Mouse (Mus musculus) kidney, embryonic 15.5 days (tissue): ENCODE measurements around the gene Sgk2. TPM values are rescaled to one million over a fixed set of nuclear protein-coding genes. Genes with fewer than 3 reads are reported as not detected.

Source experiments
- ATAC-seq: fragments of 200-750 bp; cut with Nextera tagmentation; replicated peaks from 2 replicates; pipeline ENCODE4 v1.8.0; 2017; ENCODE audit warnings: moderate TSS enrichment; ENCODE audit not compliant: low FRiP score
- H3K27ac ChIP-seq: fragments of 300-500 bp; sonication (generic); 2 replicates; pipeline ENCODE4 v1.5.1; 2015; ENCODE audit warnings: mild to moderate bottlenecking, inconsistent platforms
- H3K27me3 ChIP-seq: fragments of 300-500 bp; sonication (generic); 2 replicates; pipeline ENCODE4 v1.6.1; 2015; ENCODE audit warnings: inconsistent platforms
- H3K36me3 ChIP-seq: fragments of 300-500 bp; sonication (generic); 2 replicates; pipeline ENCODE4 v1.6.1; 2015; ENCODE audit warnings: inconsistent platforms
- H3K4me1 ChIP-seq: fragments of 300-500 bp; sonication (generic); 2 replicates; pipeline ENCODE4 v1.6.1; 2015; ENCODE audit warnings: inconsistent platforms
- H3K4me2 ChIP-seq: fragments of 300-500 bp; sonication (generic); 2 replicates; pipeline ENCODE4 v1.6.1; 2015; ENCODE audit warnings: moderate library complexity, mild to moderate bottlenecking, inconsistent platforms
- H3K4me3 ChIP-seq: fragments of 300-500 bp; sonication (generic); replicated peaks from 2 replicates; pipeline ENCODE4 v1.5.1; 2015; ENCODE audit warnings: mild to moderate bottlenecking, inconsistent platforms
- H3K9ac ChIP-seq: fragments of 300-500 bp; sonication (generic); 2 replicates; pipeline ENCODE4 v1.6.1; 2015; ENCODE audit warnings: mild to moderate bottlenecking, inconsistent platforms
- H3K9me3 ChIP-seq: fragments of 300-500 bp; sonication (generic); replicated peaks from 2 replicates; pipeline ENCODE4 v1.6.1; 2016; ENCODE audit warnings: inconsistent platforms
- WGBS: fragments of 180-500 bp; shearing (Covaris S2); methylation state at CpG from one replicate; pipeline ENCODE4 v1.1.7; 2015; ENCODE audit warnings: mixed read lengths; 5-methylcytosine and 5-hydroxymethylcytosine counted together
- polyA plus RNA-seq: library from polyadenylated mRNA; unstranded; fragments of >200 nt; fragmentation: Nextera tagmentation; extraction: Ambion mirVana; gene quantifications from 2 replicates; pipeline ENCODE4 v1.2.1, GENCODE M21; 2015

Gene Sgk2
- polyA plus RNA-seq, 1 experiment from 2014 or later: 7.3 TPM

DNA sequence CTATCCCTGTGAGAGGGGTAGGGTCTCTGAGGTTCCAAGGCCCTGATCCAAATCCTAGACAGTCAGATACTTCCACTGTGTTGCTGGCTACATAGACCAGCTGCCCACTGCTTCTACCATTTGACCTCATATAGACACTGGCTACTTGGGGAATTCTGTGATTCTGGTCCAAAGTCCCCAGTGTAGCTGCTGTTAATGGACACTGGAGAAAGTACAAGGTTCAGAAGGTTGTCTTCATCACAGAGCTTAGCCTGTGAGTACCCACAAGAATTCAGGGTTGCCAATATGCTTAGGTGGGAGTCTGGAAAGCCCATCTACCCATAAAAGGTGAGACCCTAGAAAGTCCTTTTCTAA, 4.9 kb downstream of the Sgk2 start:
- 0 out of 2 replicates have a peak, but pooled peaks cover 4% of the 10 kb centered on the region for H3K27me3 ChIP-seq
- H3K36me3 ChIP-seq: no peaks in the 10 kb centered on the region
- H3K4me2 ChIP-seq: no peak overlapping the region
- ATAC-seq: no peak
- H3K4me3 ChIP-seq: no peak overlapping the region
- H3K9me3 ChIP-seq: no peaks in the 10 kb centered on the region
- no peak overlapping the region for H3K9ac ChIP-seq
- H3K27ac ChIP-seq: no peak overlapping the region
- peaks cover 4% of the 10 kb centered on the region for H3K4me1 ChIP-seq

- Histone ChIP-seq H3K9ac (no peak overlapping the region), H3K4me3 (no peak overlapping the region), H3K9me3 (no peaks in the 10 kb centered on the region), H3K4me2 (no peak overlapping the region), H3K36me3 (no peaks in the 10 kb centered on the region), H3K27me3 (0 out of 2 replicates have a peak, but pooled peaks cover 4% of the 10 kb centered on the region), H3K27ac (no peak overlapping the region), H3K4me1 (0 out of 2 replicates have a peak, but pooled peaks cover 7% of the 10 kb centered on the region)
- WGBS: 81% methylated on average over 9 of the region's 9 CpGs
- ATAC-seq: no peak
Measured at GRCm38 (mm10) chr2:162993881-162994616, 6.9 kb downstream of the Sgk2 start.

GRCm38 (mm10) chr2:162998528-162999230, 11.5 kb downstream of the Sgk2 start:
- H3K4me3 ChIP-seq: peak overlapping the region; percentile 19
- H3K4me1 ChIP-seq: 0 out of 2 replicates have a peak, but pooled peaks cover 6% of the 10 kb centered on the region
- 32% methylated on average over 18 of the region's 18 CpGs for WGBS
- no peaks in the 10 kb centered on the region for H3K36me3 ChIP-seq
- peak overlapping the region; percentile 51 for H3K4me2 ChIP-seq
- ATAC-seq: peak; percentile 74; the same call in 1 of the 2 replicates
- H3K27ac ChIP-seq: no peak overlapping the region
- H3K27me3 ChIP-seq: peaks cover 16% of the 10 kb centered on the region; the same call in 1 of the 2 replicates
- no peak overlapping the region for H3K9ac ChIP-seq
- H3K9me3 ChIP-seq: no peaks in the 10 kb centered on the region

GRCm38 (mm10) chr2:162999744-163000143, 12.6 kb downstream of the Sgk2 start:
- ATAC-seq: no peak
- H3K9me3 ChIP-seq: no peaks in the 10 kb centered on the region
- 29% methylated on average over 3 of the region's 3 CpGs for WGBS
- H3K27ac ChIP-seq: no peak overlapping the region
- no peak overlapping the region for H3K9ac ChIP-seq
- H3K4me3 ChIP-seq: no peak overlapping the region
- H3K36me3 ChIP-seq: no peaks in the 10 kb centered on the region
- H3K27me3 ChIP-seq: peaks cover 14% of the 10 kb centered on the region
- no peak overlapping the region for H3K4me2 ChIP-seq
- 0 out of 2 replicates have a peak, but pooled peaks cover 6% of the 10 kb centered on the region for H3K4me1 ChIP-seq

GRCm38 (mm10) chr2:163001071-163001470, 13.9 kb downstream of the Sgk2 start:
- Histone ChIP-seq H3K4me3 (no peak overlapping the region), H3K4me2 (no peak overlapping the region), H3K9me3 (no peaks in the 10 kb centered on the region), H3K36me3 (no peaks in the 10 kb centered on the region), H3K4me1 (0 out of 2 replicates have a peak, but pooled peaks cover 6% of the 10 kb centered on the region), H3K9ac (no peak overlapping the region), H3K27ac (no peak overlapping the region), H3K27me3 (peaks cover 14% of the 10 kb centered on the region)
- ATAC-seq: no peak
- WGBS: 76% methylated on average over 1 of the region's 1 CpGs

DNA sequence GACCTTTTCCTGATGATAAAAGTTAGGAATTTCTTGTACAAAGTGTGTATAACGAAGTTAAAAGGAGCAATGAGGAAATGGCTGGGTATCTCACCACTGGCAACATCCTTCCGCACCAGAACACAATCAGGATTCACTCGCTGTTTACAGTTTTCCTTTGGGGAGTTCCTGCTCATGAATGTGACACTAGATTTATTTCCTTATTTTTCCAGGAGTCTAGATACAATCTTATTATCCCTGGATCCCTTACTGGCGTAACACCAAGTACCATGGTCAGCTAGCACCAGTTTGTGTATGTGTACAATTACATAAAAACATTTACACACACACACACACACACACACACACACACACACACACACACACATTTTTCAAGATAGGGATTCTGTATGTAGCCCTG, 20.2 kb downstream of the Sgk2 start:
- no peak for ATAC-seq
- Histone ChIP-seq H3K4me2 (no peak overlapping the region), H3K9ac (no peak overlapping the region), H3K27ac (no peak overlapping the region), H3K27me3 (peaks cover 12% of the 10 kb centered on the region), H3K4me1 (no peaks in the 10 kb centered on the region), H3K9me3 (no peaks in the 10 kb centered on the region), H3K4me3 (no peak overlapping the region), H3K36me3 (no peaks in the 10 kb centered on the region)
- 67% methylated on average over 4 of the region's 4 CpGs for whole genome bisulfite sequencing

- H3K27me3 ChIP-seq: no peaks in the 10 kb centered on the region
- 0 out of 2 replicates have a peak, but pooled peaks cover 3% of the 10 kb centered on the region for H3K36me3 ChIP-seq
- H3K27ac ChIP-seq: peak within 1 kb of the TSS; percentile 91
- under 1% methylated on average over 57 of the region's 57 CpGs for WGBS
- H3K4me3 ChIP-seq: peak within 1 kb of the TSS; percentile 97
- H3K9ac ChIP-seq: peak within 1 kb of the TSS; percentile 73
- H3K4me2 ChIP-seq: peak within 1 kb of the TSS; percentile 62
- H3K9me3 ChIP-seq: no peaks in the 10 kb centered on the region
- peaks cover 11% of the 10 kb centered on the region for H3K4me1 ChIP-seq
- peak; percentile 96 for ATAC-seq
Measured at GRCm38 (mm10) chr2:163016916-163017743, 30.0 kb downstream of the Sgk2 start, which contains the start of gene Ift52. Gene Ift52 (plus strand): TSS chr2:163017354.

GRCm38 (mm10) chr2:163031289-163031688, 44.2 kb downstream of the Sgk2 start:
- no peaks in the 10 kb centered on the region for H3K4me1 ChIP-seq
- H3K9ac ChIP-seq: no peak overlapping the region
- no peak overlapping the region for H3K4me2 ChIP-seq
- H3K9me3 ChIP-seq: no peaks in the 10 kb centered on the region
- ATAC-seq: no peak
- no peak overlapping the region for H3K4me3 ChIP-seq
- 83% methylated on average over 5 of the region's 5 CpGs for WGBS
- no peak overlapping the region for H3K27ac ChIP-seq
- H3K27me3 ChIP-seq: no peaks in the 10 kb centered on the region
- H3K36me3 ChIP-seq: peaks cover 96% of the 10 kb centered on the region

GRCm38 (mm10) chr2:163031757-163032156, 44.6 kb downstream of the Sgk2 start:
- Histone ChIP-seq H3K9ac (no peak overlapping the region), H3K36me3 (peaks cover 96% of the 10 kb centered on the region), H3K9me3 (no peaks in the 10 kb centered on the region), H3K27ac (no peak overlapping the region), H3K4me2 (no peak overlapping the region), H3K4me3 (no peak overlapping the region), H3K4me1 (no peaks in the 10 kb centered on the region), H3K27me3 (no peaks in the 10 kb centered on the region)
- 78% methylated on average over 2 of the region's 2 CpGs for WGBS
- ATAC-seq: no peak

GRCm38 (mm10) chr2:163032622-163033021, 45.5 kb downstream of the Sgk2 start:
- WGBS: 52% methylated on average over 4 of the region's 4 CpGs
- Histone ChIP-seq H3K4me1 (no peaks in the 10 kb centered on the region), H3K4me3 (no peak overlapping the region), H3K9me3 (no peaks in the 10 kb centered on the region), H3K9ac (no peak overlapping the region), H3K27ac (no peak overlapping the region), H3K27me3 (no peaks in the 10 kb centered on the region), H3K36me3 (peaks cover 96% of the 10 kb centered on the region), H3K4me2 (no peak overlapping the region)
- no peak for ATAC-seq

DNA sequence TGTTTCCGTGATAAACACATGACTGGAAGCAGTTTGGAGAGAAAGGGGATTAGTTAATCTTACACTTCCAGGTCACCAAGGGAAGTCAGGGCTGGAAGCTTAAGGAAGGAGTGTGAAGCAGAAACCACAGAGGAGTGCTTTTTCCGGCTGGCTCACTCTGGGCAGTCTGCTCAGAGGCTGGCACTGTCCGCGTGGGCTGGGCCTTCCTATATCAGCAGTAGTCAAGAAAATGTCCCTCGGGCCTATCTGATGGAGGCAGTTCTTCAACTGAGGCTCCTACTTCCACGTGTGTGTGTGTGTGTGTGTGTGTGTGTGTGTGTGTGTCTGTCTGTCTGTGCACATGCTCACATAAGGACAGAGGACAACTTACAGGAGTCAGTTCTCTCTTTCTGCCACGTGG, 52.8 kb downstream of the Sgk2 start:
- ATAC-seq: no peak
- Histone ChIP-seq H3K4me2 (no peak overlapping the region), H3K27me3 (no peaks in the 10 kb centered on the region), H3K27ac (no peak overlapping the region), H3K9me3 (no peaks in the 10 kb centered on the region), H3K36me3 (peaks cover 91% of the 10 kb centered on the region), H3K4me1 (no peaks in the 10 kb centered on the region), H3K9ac (no peak overlapping the region), H3K4me3 (no peak overlapping the region)
- WGBS: 91% methylated on average over 7 of the region's 7 CpGs

GRCm38 (mm10) chr2:163048125-163048524, 61.0 kb downstream of the Sgk2 start:
- Histone ChIP-seq H3K27ac (no peak overlapping the region), H3K9me3 (no peaks in the 10 kb centered on the region), H3K4me1 (no peaks in the 10 kb centered on the region), H3K4me3 (peak overlapping the region; percentile 29), H3K4me2 (peak overlapping the region; percentile 54), H3K9ac (no peak overlapping the region), H3K27me3 (no peaks in the 10 kb centered on the region), H3K36me3 (peaks cover 47% of the 10 kb centered on the region)
- peak; percentile 83 for ATAC-seq
- WGBS: 6% methylated on average over 10 of the region's 10 CpGs
